Mouse (Mus musculus) kidney, postnatal 4 days (tissue): Measurements from ENCODE around the gene Glcci1.

Source experiments
- DNase-seq, 2 experiments: peaks; one replicate each; pipeline ENCODE4 v3.0.0; 2021; ENCODE audit warnings: mixed read lengths in 2 of 2

The Glcci1 gene

DNA sequence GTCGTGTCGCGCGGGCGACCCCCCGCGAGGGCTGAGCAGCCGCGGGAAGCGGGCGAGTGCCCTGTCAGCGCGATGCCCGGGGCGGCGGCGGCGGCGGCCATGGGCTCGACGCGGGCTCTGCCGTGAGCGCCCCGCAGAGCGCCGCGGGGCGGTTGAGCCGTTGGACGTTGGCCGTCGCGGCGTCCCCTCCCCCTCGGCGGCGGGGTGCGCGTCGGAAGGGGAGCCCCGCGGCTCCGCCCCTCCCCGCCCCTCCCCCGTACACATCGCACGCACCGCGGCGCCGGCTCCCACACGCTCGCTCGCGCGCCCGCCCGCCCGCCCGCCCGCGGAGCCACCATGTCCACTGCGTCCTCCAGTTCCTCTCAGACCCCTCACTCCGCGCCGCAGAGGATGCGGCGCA lies at the start of gene Glcci1:
Gene Glcci1, plus strand, starts transcription at position 50 of the 400 bp plus-strand sequence.
- DNase-seq: peak; percentile 80 to 90

DNA sequence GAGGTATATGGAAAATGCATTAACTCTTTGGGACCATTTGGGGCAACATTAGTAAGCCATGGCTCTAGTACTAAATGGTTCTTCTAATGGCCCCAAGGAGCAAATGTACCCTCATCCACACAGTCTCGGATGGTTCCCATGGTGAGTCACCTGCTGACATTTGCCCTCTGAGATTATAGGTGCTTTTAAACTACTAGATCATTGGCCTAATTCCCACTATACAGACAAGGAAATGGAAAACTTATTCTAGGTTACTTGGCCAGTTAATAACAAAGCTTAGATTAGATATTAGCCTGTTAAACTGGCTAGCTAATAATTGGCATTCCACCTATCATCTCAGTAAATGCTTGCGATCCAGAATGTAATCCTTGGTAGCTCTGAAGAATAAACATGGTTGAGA lies 47.0 kb upstream of the Glcci1 start:
- DNase-seq: no peak

DNA sequence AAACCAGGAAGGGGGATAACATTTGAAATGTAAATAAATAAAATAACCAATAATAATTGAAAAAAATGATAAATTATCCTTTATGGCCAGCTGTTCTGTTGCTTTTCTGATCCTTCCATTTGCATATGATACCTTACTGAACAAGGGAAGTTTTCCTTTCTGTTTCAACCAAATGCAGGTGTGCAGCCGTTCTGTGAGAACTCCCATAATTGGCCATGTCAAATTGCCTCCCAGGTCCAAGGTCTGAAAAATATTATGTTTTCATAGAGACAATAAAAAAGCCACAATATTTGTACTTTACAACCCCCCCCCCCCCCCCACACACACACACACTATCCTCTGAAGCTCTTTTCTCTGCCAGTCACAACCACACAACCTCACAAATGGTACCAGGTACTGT lies 44.0 kb upstream of the Glcci1 start:
- DNase-seq: no peak

DNA sequence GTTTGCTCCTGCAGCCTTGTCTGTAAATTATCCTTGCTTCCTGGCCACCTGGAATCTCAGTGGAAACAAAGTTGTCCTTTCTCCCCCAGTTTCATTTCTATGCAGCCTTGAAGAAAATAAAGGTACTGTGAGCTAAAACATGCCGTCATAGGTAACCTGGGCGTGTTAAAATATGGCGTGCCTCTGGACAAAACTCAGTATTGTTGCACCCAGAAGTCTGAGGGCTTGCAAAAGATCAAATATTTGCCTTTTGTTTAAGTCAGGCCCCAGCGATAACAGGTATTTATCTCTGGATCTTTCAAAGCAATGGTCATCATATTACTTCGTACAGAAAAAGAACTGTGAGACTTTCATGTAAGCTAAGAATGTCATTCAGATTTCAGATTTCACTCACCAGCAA lies 43.4 kb upstream of the Glcci1 start:
- no peak for DNase-seq

DNA sequence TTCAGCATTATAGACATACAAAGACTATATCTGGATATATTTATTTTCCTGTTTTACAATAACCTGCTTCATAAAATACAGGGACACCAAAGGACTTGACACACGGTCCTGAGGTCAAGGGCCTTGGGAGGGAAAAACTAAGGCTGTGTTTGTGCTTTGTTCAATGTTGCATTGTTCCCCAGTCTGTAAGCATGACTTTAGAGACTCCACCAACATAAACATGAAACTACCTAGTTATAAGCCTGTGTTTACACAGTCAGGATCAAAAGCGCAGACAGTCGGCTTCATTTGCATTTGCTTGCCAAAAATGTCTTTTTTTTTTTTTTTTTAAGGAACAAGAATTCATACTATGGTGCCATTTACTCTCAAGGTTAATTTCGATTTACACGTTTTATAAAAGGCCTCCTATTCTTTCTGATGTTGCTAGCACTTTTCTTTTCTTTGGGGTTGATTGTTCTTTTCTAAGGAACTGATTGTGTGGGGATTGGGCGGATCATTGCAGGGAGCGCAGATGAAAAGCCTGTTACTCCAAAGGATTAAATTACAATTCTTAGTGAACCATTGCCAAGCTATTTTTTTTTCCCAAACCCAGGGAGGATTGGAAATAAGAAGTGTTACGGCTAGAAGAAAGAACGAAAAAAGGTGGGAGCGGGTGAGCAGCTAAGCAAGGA lies 41.6 kb upstream of the Glcci1 start:
- DNase-seq: no peak

DNA sequence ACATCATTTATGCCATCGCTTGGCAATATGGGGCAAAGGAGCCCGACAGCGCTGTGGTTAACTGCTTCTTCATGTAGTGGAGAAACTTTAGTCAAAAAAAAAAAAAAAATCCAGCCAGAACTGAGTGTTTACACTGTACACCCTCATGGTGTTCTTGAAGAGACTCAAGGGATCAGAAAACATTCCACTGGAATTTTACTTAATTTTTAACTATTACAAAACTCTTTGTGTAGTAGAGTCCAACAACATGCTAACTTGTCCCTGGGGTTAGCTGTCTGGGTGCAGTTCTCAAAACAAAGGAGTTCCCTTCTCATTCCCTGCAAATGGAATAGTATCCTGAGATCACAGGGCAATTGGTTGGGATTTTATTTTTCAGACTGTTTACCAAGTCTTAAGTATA lies 39.5 kb upstream of the Glcci1 start:
- DNase-seq: no peak

DNA sequence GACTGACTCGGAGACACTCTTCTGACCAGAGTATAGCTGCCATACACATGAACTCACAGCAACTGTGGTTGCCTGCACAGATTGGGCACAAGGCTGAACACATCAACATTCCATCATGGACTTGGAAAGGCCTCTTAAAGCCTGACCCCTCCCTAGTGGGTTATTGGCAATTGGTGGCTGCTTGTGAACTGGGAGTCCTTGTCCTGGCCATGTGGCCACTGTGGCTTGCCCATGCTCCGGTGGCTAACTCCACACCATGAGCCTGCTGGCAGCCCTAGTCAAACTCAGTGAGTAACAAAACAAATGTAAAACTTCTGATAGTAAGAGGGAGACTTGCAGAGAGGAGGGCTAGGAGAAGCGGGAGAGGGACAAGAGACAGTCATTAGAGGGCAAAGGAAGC lies 37.3 kb upstream of the Glcci1 start:
- no peak for DNase-seq

DNA sequence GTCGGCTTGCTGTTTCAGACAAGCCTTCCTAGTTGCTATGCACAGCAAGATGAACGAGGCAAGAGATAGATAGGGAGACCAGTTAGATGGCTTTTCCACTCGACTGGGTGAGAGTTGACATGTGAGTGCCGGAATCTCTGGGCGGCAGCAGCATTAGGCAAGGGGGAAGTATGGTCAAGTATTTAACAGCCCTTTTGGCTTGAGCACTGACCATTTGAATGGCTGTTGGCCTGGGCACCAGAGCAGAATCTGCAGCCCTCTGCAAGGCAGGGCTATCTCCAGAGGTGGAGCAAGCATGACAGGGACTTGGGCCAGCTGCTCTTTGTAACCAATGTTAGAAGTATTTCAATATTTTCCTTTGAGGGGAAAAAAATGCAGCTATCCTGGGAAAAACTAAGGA lies 36.5 kb upstream of the Glcci1 start:
- DNase-seq: peak; percentile 47 to 63

DNA sequence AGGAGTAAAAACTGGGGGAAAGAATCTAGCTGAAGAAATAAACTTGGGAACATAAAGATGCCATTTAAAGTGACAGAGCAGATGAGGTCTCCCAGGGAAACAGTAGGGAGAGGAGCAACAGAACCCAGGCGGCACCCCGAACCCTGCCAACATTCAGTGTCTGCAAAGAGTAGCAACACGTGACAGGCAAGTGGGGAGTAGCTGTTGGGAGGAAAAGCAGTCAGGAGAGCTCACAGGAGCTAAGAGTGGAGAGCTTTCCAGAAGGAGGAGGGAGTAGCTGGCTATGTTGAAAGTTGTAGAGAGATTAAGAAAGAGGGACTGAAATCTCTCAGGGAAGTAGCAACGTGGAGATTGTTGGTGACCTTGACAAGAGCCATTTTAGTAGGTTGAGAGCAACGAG lies 35.9 kb upstream of the Glcci1 start:
- peak; percentile 33 to 42 for DNase-seq

DNA sequence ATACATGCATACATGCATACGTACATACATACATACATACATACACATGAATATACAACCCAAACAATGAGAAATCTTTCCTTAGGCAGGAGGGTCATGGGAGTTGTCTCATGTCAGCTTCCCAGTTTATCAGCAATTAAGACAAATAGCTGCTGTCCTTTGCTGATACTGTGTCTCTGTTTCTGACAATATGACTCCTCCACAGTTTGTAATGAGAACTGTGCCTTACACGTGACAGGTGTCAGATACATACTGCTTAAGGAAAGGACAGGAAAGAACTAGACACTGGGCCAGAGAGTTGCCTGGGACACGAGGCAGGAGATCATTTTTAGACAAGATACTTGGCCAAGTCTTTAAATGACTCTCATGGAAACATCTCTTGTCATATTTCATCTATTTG lies 35.1 kb upstream of the Glcci1 start:
- DNase-seq: no peak

DNA sequence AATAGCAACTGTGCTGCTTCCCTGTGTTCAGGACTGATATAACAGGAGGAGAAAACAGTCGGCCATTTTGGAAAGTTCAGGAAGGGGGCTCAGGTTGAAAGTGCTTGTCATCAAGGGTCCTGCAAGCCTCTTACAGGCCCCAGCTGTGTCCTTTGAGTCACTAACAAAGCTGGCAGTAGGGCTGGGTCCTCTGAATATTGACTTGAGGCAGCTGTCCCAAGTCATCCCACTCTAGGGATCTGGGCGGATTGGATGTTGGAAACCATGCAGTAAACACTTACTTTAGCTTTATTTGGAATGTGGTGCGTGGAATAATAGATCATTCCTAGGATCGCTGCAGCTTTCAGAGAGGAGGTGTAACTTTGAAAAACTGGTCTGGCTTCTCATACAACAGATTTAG lies 34.6 kb upstream of the Glcci1 start:
- peak; percentile 15 to 35 for DNase-seq

DNA sequence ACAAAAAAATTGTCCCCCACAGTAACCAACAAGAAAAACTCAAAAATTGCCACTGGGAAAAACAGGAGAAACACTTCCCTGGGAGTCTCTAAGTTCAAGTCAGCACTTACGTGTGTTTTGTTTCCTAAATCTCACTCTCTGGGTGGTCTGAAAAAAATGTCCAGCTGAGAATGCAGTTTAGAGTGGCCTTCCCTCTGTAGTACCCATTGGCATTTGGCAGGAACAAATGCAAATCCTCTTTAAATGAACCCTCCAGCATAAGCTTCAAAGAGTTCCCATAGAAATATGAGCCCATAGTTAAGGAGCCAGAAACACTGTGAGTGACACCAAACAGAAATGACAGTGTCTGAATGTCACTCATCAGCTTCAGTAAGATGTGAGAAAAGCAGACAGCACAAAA lies 30.2 kb upstream of the Glcci1 start:
- no peak for DNase-seq

DNA sequence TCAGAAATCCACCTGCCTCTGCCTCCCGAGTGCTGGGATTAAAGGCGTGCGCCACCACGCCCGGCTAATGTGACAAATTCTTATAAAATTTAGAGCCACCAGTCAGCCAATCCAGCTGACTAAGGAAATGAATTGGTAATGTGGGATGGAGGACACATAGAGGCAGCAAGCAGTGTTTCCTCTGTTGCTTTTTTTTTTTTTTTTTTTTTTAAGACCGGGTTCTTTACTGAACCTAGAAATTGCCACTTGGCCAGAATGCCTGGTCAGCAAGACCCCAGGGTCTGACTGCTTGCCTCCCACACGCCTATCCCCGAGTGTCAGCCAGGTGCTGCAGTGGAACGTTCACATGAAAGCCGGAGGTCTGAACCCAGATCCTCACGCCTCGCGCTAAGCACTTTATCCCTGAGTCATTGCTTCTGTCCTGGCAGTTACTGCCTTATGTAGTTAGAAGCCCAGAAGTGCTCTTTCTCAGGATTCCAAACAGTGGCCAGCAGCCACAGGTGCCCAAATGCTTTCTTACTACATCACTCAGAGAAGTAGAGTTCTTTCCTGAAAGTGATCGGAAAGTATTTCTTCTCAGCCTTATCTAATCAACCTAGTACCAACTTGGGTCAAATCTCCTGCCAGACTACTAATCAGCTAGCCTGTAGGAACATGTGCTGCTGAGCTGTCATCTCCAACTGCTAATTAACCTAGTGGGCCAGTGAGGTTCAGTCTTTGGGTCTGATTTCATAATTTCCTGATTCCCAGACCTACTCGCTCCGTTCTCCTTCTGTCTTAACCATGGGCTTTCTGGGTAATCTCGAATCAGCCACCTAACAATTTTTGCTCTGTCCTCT lies 24.7 kb upstream of the Glcci1 start:
- no peak for DNase-seq

DNA sequence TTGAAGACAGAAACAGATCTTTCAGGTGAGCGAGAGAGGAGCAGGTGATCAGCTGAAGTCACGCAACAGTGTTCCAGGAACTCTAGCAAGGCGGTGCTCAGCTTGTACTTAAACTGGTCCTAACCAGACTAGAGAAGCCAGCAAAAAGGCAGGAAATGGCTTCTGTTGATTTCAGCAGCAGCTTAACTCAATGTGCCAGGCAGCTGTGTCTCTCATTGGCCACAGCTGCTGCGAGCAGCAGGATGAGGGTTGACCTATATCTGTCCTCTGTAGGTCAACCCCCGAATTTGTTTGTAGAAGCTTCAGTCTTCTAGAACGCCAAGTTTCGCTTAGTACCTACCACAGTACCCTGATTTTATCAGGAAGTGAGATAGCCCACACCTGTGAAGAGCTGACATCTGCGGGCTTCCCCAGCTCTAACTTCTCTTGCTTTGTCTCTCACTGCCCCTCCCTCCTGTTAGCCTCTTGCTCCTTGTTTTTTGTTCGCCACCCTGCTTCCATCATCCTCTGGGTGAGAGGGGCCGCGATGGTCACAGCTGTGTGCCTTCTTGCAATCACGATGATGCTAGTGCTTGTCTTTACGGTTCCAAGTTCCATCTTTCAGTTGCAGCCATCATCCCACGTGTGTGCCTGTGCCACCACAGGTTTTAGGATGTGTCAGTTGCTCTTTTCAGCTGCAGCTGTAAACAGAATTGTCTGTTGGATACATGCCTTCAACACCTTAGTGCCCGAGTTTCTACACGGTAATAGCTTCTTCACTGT lies 23.8 kb upstream of the Glcci1 start:
- peak in 1 of 2 experiments; percentile 5 for DNase-seq

DNA sequence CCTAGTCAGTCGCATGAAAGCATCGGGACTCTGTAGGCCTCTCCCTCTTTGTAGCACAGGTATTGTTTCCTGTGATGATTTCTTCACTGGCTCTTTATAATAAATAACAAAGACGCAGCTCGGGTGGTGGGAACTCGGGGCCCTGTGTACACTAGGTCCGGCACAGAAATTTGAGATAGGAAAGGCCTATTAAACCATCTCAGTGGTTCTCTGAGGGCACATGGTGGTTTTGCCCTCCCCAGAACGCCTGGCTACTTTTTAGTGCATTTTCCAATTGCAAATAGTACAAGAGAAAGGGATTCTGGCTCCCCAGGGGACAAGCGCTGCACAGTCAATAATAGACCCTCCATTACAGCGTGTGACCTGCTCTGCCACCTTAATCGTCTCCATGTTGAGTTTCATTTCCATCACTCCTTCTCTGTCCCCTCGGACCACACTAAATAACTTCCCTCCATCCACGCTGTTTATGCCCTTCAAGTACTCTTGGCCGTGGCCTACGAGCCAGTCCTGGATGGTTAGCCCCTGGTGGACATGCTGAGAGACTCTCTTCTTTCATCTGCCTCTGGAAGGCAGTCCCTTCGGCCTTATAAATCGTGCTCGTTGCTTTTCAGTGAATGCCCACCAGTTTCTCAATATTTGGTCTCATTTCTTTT lies 22.9 kb upstream of the Glcci1 start:
- no peak for DNase-seq

DNA sequence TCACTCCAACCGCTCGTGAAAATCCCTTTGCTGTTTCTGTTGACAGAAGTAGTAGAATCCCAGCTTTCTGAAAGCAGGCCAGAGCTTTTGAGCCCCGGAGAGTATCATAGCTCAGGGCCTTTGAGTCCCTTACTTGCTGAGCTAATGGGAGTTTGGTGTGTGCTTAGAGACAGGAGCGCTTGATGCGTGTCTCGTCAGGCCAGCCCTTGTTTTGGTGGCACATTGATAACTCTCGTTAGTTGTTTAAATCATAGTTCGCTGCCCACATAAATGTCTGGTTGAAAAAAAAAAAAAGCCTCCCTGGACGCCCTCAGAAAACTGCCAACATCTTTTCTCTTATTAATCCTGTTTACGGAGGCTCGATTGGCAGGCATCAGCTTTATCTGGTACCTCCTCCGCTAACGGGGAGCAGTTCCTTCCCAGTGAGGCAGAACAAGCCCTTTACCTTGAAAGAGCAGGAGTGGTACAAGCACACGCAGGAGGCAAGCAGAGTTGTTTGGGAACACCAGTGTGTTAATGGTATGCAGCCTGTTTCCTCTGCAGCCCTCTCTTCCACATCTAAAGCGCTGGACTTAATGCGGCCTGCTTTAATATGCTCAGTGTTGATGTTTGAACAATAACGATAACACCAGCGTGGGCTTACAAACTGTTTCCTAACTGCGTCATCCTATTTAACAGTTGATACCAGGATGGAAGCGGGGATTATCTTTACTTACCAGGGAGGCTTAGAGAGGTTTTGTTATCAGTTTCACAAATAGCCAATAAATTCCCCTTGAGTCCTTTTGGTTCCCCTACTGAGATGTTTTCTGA lies 22.2 kb upstream of the Glcci1 start:
- DNase-seq: no peak

DNA sequence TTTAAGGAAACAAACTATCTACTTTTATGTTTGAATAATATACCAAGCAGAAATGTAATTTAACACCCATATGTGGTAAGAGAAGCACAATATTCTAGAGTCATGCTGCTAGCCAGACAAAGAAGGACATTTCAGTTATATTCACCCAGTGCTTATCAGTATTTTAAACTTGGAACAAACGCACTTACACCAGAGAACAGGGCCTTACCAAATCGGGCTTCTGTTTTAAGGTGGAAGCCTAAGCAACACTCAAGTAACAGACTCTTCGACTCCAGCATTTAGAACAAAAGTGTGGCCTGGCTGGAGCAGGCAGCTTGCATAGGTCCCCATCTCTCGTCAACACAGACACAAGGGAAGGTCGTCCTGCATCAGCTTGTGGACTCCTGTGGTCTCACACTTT lies 21.2 kb upstream of the Glcci1 start:
- DNase-seq: no peak

DNA sequence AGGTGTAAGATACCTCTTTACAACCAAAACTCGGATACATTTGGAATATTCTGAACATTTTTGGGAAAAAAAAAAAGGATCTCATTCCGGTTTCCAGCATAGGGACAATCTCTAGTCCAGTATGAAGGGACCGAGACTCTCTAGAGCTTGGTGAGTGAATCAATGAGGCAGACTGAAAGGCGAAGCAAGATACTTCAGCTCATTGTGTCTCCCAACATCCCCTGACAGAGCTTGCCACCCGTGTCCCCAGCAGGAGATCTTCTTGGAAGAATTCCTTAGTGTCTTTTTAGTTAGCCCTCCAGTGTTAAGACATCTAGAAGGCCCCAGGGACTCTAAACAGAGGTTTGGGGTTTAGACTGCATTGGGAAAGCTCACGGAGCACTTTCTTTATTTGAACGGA lies 20.1 kb upstream of the Glcci1 start:
- no peak for DNase-seq

DNA sequence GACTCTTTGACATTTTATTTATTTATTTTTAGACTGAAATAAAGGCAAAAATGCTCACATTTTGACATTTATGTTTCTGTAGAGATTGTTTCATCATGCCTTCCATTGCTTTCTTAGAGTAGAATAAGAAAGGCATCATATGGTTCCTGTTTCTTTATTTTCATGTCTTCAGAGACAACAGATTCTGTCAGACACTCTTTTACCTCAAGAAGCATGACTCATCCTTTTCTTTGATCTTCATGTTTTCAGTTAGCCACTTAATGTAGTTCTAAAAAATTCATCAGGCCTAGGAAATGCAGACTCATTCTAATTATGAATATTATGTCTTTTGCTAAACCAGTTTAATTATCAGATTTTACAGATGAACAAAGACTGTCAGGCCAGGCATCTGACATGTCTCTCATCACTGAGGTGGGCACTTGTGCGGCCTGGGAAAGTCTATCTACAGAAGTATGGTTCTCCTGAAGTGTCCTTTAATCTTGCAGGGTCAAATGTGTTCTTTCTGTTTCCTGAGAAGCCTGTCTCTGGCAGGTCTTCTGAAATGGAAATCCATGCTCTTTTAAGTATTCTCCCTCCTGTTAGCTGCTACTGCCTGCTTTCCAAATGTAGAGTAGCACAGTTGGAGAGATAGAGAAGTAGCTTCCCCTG lies 19.3 kb upstream of the Glcci1 start:
- DNase-seq: no peak

DNA sequence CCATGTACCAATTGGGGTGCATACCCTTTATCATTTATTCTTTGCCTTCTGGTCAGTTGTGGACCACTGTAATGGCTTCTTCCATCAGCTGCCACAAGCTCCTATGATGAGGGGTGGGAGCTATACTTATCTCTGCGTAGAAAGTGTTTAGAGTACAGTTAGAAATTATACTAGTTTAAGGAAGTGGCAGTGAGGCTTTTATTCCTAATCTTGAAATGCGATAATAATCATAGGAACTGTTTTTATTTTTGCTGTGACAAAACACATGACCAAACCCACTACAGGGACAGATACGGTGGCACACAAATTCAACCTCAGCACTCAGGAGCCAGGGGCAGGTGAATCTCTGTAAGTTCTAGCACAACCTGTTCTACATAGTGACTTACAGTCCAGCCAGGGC lies 17.2 kb upstream of the Glcci1 start:
- DNase-seq: no peak

DNA sequence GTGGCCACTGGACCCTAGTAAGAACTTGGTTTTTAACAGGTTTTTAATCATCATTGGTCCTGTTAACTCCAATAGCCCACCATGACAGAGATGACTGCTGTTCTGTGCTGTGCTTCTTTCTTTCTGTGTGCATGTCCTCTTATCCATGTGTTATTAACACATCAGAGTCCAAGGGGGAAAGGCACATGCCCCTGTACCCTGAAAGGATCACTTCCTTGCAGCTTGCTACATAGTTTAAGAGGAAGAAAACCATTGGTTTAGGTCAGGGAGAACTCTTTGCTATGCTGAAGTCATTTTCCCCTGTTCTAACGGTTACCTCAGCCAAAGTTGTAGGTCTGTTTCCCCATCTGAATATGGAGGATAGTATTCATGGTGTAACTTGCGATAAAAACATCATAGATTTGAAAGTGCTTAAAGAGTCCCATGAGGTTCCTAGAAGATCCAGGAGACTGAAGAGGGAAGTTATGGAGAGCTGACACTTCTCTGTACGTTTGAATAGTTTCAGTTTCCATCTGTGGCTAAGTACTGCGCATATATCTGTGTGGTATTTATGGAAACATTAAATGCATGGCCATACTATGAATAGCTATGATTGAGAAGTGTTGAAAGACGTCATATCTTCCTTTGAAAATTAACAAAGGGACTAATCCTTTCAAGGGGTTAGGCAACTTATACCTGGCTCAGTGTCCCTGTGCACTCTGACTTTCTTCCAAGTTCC lies 14.1 kb upstream of the Glcci1 start:
- no peak for DNase-seq
